Mouse (Mus musculus): ENCODE data around the gene H3f3a.

- TF ChIP-seq GATA1 (IDR thresholded peaks at IDR 0.05; ENCODE audit: borderline replicate concordance, low read length): no peak
- no peak for TF ChIP-seq FLI1 (IDR thresholded peaks at IDR 0.05; ENCODE audit: low read length)
These were observed 35.9 kb downstream of the H3f3a start for GRCm38 (mm10) chr1:180777660-180778402.

All from megakaryocyte, embryonic 14.5 days (primary cell).